Mouse (Mus musculus) NIH3T3 (cell line): Measurements from ENCODE around the gene Gramd2.
A peak's percentile ranks its signal among the peaks of the same experiment; 100 is the strongest.

Source experiments
- DNase-seq: peaks from one replicate; pipeline ENCODE4 v3.0.0-alpha.2; 2012; ENCODE audit warnings: low read depth

Gene Gramd2

DNA sequence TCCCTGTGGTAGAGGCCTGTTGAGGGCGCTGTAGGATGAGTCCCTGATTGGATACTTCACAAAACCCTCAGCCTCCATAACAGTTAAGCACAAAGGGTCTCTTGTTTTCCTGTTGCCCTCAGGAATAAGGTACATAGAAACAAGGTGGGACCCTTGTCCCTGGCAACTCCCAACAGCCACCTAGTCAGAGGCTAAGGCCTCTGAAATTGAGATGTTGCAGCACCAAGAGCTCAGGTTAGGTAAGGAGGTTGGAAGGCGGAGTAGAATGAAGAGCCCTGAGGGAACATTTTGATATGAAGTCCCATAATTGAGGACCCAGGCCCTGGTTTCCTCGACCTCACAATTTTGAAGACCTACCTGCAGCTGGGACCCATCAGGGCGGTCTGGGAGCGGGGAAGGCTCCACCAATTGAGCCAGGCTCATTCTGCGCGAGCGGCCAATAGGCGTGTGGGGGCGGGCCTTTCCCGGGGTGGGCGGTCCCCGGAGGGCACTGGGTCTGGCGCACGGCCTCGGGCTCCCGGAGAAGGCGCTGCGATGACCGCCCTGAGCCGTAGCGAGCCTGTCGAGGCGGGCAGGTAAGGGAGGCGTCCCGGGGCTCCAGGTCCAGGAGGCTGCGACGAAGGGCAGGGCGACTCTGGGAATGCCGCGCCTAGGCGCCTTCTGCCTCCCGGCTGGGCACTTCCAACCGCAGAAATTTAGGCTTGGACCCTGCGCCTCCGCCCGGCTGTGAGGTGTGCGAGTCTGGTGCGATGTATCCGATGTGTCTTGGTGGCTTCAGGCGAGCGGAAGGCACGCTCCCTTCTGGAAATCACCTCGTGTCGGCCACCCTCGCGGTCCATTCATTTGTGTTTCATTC, at the start of gene Gramd2:
Gene Gramd2 (plus strand): TSS at position 467 of the 856 bp plus-strand sequence.
- no peak for DNase-seq

DNA sequence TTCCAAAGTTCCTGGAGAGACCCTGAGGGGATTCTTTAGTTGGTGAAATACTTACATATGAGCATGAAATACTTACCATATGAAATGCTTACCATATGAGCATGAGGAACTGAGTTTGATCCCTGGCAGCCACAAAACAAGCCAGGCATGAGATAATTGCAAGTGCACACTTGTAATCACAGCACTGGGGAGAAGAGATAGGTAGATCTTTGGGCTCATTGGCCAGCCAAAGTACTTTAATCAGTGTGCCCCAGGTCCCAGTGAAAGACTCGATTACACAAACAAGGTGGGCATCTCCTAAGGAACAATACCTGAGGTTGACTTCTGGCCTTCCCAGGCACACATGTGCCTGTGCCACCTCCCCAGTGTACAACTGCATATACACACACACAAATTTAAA, 41.6 kb upstream of the Gramd2 start:
- DNase-seq: no peak

DNA sequence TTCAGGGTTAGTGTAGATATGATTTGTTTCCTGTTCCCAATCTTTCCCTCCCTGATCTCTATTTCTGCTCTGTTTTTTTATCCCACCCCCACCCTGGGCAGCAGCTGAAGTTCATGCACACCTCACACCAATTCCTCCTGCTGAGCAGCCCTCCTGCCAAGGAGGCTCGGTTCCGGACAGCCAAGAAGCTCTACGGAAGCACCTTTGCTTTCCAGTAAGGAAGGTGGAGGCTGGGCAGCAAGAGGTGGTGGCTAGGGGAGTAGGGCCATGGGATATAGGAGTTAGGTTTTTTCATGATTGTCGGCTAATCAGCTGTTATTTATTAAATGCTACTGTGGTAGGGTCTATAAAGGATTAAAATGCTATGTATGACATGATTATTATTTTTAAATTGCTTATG, 40.0 kb upstream of the Gramd2 start:
- no peak for DNase-seq

DNA sequence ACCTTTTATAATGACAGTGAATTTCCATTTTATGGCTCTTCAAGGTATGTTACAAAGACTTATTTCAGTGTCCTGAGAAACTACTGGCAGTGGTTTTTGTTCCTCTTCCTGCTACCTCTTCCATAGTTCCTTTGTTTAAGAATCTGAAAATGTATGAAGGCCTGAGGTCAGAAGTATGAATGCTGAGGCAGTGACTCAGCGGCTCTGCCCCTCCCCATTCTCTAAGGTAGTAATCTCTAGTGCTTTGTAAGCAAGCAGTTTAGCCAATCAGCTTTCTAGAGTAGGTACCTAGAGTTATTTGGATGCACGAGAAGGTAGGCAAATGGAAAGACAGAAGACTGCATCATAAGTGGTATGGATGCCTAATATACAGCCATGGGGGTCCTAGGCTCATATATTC, 38.6 kb upstream of the Gramd2 start:
- peak; percentile 15 for DNase-seq

DNA sequence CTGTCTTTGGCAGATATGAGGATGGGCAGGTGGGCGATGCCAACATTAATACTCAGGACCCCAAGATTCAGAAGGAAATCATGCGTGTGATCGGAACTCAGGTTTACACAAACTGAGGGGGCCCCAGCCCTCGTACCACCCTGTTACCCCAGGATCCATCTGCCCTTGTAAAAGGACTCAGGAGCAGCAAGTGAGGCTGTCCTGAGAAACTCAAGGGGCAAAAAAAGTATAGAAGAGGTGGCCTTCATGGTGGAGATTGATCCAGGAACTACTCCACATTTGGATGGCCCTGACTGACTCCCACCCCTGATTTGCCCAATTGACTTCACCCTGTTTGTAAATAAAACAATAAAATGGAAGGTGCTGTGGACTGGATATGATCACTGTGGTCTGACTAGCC, 30.0 kb upstream of the Gramd2 start:
- DNase-seq: no peak

DNA sequence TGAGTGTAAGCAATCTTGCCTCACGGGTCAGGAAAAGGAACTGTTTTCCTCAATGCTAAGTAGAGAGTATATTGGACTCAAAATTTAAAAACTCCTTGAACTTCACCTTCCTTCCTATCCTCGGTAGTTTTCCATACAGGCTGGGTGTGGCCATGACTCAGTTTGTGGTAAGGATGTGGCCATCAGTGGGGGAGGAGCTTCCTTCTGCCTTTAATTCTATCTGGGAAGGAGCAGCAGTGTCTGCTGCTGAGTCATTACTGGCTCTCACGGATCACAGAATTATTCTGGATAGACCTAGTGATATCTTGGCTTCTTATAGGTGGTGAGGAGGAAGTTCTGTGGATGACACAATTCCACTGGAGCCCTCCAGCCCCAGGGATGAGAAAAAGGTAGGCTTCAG, 26.6 kb upstream of the Gramd2 start:
- DNase-seq: peak; percentile 90

DNA sequence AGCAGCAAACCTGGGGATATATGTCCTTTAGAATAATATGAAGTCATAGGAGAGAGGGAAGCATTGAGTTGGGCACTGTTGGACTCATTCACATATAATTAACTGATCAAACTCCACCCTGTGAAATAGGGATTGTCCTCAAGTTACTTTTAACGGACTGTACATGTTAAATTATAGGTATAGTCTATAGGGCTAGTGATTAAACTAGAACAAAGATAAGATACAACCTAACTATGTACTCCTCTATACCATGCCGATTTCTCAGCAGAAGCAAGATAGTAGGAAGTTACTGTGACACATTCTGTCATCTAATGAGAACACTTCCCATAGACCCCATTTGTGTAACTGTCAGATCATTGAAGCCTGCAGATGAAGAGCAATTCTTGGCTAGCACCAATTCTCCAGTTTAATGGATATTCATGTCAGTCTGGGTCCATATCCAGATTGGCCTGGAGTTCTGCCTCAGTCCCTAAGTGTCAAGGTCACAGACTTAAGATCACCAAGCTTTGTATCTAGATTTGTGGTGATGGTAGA, 25.4 kb upstream of the Gramd2 start:
- no peak for DNase-seq

DNA sequence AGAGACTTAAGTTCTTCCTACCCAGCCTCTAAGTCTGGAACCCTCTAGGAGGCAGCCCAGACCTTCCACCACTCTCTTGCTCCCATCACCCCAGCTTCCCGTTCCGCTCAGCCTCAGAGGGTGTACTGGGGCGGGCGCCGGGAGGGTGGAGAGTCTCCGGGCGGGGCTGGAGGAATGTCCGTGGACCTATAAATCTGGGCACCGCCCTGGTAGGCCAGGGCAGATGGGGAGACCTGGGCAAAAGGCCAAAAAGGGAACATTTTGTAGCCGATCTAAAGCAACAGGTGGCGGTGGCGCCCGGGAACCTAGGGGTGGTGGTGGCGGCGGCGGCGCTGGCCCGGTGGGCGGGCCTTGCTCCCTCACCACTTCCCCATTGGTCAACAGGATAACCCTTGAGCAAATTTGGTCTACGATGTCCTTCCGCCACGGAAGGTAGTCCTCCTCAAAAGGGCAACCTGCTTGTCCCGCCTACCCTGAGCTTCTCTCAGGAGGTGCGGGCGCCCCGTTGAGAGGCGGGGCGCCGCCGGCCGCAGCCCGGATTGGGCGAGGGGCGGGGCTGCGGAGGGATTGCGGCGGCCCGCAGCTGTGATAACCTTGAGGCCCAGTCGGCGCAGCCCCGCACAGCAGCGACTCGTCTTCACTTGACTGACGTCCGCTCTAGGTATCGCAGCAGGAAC, 23.8 kb upstream of the Gramd2 start, which contains the start of gene Pkm:
Gene Pkm (plus strand): TSS at position 411 of the 677 bp plus-strand sequence.
- DNase-seq: peak; percentile 98

DNA sequence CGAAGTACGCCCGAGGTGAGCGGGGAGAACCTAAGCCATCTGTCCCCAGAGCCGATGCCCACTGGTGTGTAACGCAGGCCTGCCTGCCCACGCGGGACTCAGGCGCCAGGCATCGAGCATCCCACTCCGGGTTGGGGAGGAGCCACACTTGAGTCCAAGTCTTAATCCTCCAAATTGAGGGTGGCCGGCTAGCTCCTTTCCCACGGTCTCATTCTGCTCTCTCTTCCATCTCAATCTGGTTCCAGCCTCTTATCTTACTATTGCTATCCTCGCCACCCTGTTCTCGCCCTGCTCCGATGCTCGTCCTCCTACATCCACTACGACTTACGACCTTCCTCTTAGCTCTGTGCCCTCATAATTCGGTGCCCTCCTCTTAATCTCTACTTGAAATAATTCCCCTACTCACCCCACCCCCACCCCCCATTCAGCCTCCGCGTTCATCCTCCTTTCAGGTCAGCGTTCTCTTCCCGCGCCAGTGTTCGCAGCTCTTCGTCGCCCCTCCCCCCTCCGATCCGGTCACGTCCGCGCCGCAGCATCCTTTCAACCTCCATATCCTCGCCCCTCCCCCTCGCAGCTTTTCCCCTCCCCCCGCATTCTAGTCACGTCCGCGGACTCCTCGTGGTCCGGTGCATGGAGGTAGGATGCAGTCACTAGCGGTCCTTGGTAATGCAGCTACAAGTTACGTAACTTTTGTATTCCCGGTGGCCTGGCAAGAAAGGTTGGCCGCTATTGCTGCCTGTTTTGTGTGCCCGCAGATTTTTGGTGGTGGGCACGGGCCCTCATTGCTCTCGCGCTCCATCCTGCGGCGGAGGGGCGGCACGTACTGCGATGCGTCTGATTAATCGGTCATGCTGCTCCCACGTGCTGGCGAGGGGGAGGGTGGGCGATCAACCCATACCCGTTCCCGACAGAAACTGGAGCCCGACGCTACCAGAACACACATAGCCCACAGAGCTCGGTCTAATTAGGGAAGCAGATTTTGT, 23.0 kb upstream of the Gramd2 start:
- DNase-seq: peak; percentile 89

DNA sequence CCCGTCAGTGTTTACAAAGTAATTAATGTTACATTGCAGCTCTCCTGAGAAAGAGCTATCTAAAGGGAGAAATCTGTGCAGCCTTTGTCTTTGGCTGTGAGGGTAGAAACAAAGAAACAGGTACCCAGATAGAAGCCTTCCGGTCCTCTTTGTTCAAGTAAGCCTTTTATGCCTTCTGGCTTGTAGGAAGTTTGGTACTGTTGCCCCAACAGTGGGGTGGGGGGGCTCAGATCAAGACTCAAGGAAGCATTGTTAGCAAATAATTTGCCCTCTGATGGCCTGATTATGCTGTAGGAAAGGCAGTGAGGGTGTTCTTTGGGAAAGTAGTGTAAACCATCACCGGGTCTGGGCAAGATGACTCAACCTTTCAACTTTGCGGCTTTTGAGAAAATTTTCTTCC, 21.8 kb upstream of the Gramd2 start:
- no peak for DNase-seq

DNA sequence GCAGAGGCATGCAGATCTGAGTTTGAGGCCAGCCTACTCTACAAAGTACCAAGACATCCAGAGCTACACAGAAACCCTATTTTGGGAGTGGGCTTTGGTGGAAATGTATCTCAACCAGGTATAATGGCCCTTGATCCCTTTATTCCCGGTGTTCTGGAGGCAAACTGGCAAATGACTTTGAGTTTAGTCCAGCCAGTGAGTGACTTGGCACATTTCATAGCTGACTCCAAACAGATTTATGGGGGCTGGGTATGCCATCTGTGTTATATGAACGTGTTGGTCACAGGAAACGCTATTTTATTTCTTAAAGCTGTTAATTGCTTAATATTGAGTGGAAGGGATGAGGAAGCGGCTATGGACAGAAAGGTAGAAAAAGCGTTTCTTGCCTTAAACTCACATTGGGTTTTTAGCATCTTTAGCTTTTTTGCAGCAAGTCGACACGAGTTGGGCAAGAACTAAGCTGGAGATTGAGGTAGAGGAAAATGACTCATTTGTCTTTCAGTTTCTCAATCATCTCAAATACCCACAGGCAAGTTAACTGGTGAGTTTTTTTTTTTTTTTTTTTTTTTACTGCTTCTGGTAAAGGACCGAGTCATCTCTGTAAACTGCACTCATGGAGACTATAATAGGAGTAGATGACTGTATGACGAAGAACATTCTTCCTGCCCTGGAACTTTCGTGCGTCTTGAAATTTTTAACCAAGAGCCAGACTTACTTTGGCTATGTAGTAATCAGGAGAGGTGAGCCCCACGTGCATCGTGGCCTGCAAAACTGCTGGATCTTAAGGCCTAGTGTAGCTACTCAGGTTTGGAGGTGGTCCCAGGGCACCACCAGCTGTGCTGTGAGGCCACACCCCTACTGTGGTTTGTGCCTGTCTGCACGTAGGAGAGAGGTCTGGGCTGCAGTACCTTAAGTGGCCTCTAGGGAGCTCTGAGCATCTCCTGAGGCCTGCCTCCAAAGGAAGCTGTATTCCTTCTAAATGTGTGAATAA, 20.6 kb upstream of the Gramd2 start:
- DNase-seq: peak; percentile 92

DNA sequence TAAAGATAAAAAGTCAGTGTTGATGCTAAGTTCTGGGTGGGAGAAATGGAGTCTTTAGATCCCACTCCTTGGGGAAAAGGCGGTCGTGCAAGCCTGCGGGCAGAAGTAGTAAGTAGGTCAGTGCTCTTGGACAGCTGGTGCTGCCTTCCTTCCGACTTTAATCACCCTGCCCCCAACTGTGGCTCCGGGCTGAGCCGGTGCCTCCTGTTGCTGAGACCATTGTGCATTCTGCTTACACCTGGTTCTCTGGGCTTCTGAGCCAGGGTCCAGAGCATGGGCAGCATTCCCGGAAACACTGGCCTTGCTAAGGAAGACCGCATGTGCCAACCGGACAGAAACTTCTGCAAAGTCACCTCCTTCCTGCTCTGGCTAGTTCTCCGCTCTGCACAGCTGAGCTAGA, 19.5 kb upstream of the Gramd2 start:
- DNase-seq: no peak

DNA sequence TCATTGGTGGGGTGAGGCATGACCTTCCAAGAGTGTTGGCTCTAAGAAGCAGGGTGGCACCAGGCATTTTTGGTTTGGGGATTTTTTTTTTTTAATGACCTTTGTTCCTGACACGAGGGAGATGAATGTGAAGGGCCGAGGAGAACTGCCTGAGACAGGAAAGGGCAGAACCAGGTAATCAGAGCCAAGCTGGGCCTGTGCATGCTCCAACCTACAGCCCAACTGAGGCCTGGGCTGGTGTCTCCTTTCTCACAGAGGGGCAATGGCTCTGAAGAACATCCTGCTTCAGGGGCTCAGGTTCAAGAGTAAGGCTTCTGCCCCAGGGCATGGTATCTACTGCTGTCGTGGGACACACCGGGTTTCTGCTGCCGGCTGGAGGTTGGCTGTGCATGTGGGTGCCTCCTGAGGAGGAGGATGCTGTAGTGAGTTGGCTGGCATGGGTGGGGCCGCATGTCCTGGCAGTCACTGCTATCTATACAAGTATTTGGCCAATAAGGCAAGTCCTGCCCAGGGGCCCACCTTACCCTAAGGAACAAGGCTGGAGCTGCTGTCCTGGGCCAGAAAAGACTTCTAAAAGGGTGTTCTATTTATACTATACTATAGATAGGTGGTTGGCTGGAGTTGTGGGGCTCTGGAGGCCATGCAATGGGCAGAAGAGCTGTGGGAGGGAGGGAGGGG, 18.5 kb upstream of the Gramd2 start:
- no peak for DNase-seq

DNA sequence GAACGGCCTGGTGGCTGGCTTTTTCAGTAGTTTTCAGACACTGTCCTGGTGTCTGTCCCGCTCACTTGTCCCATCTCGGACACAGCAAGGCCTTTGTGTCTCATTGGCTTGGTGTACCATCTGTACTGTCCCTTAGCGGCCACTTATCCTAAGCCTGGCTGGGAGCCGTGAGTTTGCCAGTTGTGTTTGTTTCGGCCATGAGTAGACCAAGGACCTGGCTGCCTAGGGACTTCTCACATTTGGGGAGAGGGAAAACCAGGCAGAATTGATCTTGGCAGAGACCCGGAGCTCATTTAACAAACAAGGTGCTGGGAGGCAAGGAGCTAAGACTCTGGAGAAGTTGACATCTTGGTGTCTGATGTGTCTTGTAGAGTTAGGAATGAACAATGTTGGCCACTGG, 16.7 kb upstream of the Gramd2 start:
- no peak for DNase-seq

DNA sequence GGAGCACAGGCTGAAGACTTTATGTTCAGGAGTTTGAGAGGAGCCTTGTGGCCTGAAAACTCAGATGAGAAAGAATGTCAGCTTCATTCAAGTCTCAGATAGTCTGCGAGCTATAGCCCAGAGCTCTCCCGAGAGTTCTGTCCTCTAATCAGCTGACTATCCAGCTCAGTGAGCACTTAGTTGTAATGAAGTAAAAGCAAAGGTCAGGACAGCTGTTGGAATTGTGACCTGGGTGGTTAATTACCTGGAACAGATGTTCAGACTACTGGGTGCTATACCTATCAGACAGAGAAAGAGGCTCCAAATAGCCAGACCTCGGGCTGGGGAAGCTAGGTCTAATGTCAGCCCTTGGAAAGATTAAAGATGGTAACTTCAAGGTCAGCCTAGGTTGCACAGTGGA, 16.0 kb upstream of the Gramd2 start:
- no peak for DNase-seq

DNA sequence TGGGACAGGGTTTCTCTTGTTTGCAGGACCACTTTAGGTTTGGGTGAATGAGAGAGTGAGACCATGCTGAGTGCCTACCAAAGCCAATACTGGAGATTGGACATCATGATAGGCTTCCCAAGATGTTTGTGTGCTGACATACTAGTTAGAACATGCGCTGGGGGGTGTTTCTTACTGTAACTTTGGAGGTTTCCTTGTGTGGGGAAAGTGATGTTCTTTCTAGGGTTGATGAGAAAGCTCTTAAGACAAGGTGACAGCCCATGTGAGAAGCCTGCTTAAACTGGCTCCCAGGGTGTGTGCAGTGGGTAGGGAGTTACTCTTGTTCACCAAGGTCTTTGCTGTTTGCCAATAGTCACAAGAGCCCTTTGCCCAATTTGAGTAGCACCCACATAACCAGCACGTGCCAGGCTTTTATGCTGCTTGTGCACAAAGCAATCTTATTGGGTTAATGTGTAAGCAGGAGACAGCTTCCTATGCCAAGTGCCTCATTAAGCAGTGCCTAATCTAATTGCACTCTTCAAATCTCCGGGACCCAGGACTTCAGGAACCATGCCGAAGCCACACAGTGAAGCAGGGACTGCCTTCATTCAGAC, 15.2 kb upstream of the Gramd2 start:
- DNase-seq: no peak

DNA sequence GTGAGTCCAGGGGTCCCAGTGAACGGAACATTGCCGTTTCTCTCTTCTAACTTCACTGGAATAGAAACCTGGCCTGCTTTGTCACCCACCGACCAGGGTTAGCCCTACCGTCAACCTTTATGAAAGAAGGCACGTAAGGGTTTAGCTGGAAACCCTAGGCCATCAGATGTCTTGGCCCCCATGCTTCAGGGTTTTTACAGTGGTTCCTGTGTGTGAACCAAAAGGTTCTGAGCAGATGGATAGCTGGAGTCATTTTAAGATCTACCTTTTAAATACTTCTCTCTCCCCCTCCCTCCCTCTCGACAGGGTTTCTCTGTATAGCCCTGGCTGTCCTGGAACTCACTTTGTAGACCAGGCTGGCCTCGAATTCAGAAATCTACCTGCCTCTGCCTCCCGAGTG, 13.9 kb upstream of the Gramd2 start:
- DNase-seq: no peak

DNA sequence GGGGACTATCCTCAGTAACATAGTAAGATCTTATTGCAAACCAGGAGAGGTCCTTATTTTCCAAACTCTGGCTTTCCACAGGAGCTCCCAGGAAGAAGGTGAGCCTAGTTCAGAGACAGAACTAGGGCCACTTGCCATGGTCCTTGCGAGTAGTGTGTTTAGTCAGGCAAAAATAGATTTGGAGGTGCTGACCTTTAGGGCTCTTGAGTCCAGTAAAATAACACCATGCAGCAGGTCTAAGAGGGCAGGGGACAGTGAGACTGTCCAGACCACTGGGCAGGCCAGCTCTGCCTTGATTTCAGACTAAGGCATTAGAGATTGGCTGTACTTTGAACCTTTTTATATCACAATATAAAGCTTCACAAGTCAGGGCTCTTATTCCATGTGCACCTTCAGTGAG, 13.1 kb upstream of the Gramd2 start:
- no peak for DNase-seq

DNA sequence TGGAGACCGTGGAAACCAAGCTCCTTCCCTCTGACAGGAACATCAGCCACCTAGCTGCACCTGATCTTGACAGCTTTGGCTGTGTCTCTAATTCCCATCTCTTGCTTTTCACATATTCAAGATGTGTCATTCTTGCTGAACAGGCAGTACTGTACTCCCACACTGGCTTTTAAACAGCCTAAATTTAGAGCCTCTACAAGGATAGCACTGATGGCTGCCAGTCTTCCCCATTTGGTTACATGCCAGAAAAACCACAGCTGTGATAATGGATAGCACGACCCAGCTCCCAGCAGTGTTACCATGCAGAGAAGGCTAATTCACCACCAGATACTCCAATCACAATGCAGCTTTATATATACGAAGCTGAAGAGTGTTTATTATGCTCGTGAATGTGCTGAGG, 12.7 kb upstream of the Gramd2 start:
- peak; percentile 31 for DNase-seq

DNA sequence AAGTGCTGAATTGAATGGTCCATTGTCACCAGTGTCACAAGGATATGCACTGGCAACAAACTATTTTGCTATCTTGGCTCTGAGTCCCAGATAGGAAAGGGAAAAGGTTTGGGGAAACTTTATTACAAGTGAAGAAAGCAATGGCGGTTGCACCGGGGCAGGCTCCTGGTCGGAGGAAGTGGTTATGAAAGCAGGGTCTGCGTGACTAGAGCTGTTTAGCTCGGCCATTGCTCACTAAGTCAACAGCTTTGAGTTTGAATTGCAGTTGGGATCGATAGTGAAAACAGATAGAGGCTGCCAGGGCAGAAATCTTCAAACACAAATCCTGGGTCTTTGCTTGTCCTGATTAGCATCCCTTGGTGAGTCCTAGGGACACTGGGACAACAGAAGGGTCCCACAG, 12.0 kb upstream of the Gramd2 start:
- no peak for DNase-seq
